10 mouse cellular contexts compared by ENCODE assay signal in genomic region chr2:79983222-79983632, GRCm38 (mm10).
DNase-seq lines count a peak whose midpoint lies in the region; ATAC-seq and TF ChIP-seq lines count a peak whose summit lies in the region.
"Had no signal": no experiment of that assay in that cellular context is flagged by ENCODE, and none has a peak within 500 bp of the region (broad histone marks: within the 10 kb centered on the region; RNA-seq: fewer than 3 reads in every experiment).

No protein-coding gene starts in this region.

- 73% methylated on average over 9 of the region's 9 CpGs for WGBS in forebrain, embryonic 13.5 days
- WGBS in forebrain, embryonic 12.5 days, result 82% methylated on average over 9 of the region's 9 CpGs
- 30% methylated on average over 9 of the region's 9 CpGs for WGBS in hindbrain, postnatal 0 days
- 54% methylated on average over 9 of the region's 9 CpGs for WGBS in stomach, embryonic 16.5 days
- 9% methylated on average over 9 of the region's 9 CpGs for WGBS in cerebellum, adult 2 months

- peak; percentile 80 for ATAC-seq in forebrain, embryonic 13.5 days
- ATAC-seq in forebrain, embryonic 12.5 days (ENCODE audit: low FRiP score), result no peak
- ATAC-seq in hindbrain, postnatal 0 days, result peak; percentile 73
- ATAC-seq in stomach, embryonic 16.5 days (ENCODE audit: insufficient read depth, low FRiP score), result no peak; the same call in 1 of the 2 replicates
- no peak for ATAC-seq in megakaryocyte-erythroid progenitor cell, adult 5-6 weeks (replicated peaks; ENCODE audit: low FRiP score, low TSS enrichment, poor library complexity, severe bottlenecking)

- no peak overlapping the region for H3K9ac ChIP-seq in forebrain, embryonic 13.5 days
- no peak overlapping the region for H3K9ac ChIP-seq in forebrain, embryonic 12.5 days
- H3K9ac ChIP-seq in hindbrain, postnatal 0 days (replicated peaks; ENCODE audit: low read length), result no peak overlapping the region
- H3K9ac ChIP-seq in stomach, embryonic 16.5 days (ENCODE audit: low read length), result no peak overlapping the region

- TF ChIP-seq CTCF in hindbrain, postnatal 0 days (IDR thresholded peaks at IDR 0.05; ENCODE audit: low read depth), result no peak
- no peak for TF ChIP-seq CTCF in cerebellum, adult 2 months (IDR thresholded peaks at IDR 0.05; ENCODE audit: borderline replicate concordance, insufficient read depth, low read depth, low read length)

- no peaks in the 10 kb centered on the region for H3K27me3 ChIP-seq in forebrain, embryonic 13.5 days
- H3K27me3 ChIP-seq in forebrain, embryonic 12.5 days, result no peaks in the 10 kb centered on the region
- H3K27me3 ChIP-seq in hindbrain, postnatal 0 days (ENCODE audit: insufficient read depth, low read length), result no peaks in the 10 kb centered on the region
- no peaks in the 10 kb centered on the region for H3K27me3 ChIP-seq in stomach, embryonic 16.5 days (ENCODE audit: control insufficient read depth, insufficient read depth, low read length)
- H3K27me3 ChIP-seq in cerebellum, adult 2 months (ENCODE audit: control insufficient read depth, insufficient read depth, low read length), result no peaks in the 10 kb centered on the region

- H3K4me3 ChIP-seq in forebrain, embryonic 13.5 days, result no peak overlapping the region
- H3K4me3 ChIP-seq in forebrain, embryonic 12.5 days (replicated peaks), result no peak overlapping the region
- H3K4me3 ChIP-seq in hindbrain, postnatal 0 days (ENCODE audit: low read length), result no peak overlapping the region
- H3K4me3 ChIP-seq in stomach, embryonic 16.5 days (replicated peaks; ENCODE audit: low read length), result no peak overlapping the region
- H3K4me3 ChIP-seq in cerebellum, adult 2 months (replicated peaks; ENCODE audit: insufficient read depth, low read depth, low read length), result no peak overlapping the region

- H3K4me2 ChIP-seq in forebrain, embryonic 13.5 days, result no peak overlapping the region
- no peak overlapping the region for H3K4me2 ChIP-seq in forebrain, embryonic 12.5 days
- H3K4me2 ChIP-seq in hindbrain, postnatal 0 days (ENCODE audit: low read depth, low read length), result peak overlapping the region; percentile 28; the same call in 1 of the 2 replicates
- peak overlapping the region; percentile 20; the same call in 1 of the 2 replicates for H3K4me2 ChIP-seq in stomach, embryonic 16.5 days (ENCODE audit: low read depth, low read length)

- no peaks in the 10 kb centered on the region for H3K9me3 ChIP-seq in forebrain, embryonic 13.5 days (replicated peaks)
- H3K9me3 ChIP-seq in forebrain, embryonic 12.5 days, result no peaks in the 10 kb centered on the region
- H3K9me3 ChIP-seq in hindbrain, postnatal 0 days (ENCODE audit: low read length), result no peaks in the 10 kb centered on the region
- H3K9me3 ChIP-seq in stomach, embryonic 16.5 days (replicated peaks; ENCODE audit: control insufficient read depth, low read length), result no peaks in the 10 kb centered on the region

- peak; percentile 14 for DNase-seq in retina, embryonic 14.5 days (ENCODE audit: low spot score)
- DNase-seq in retina, postnatal 1 day, result no peak
- peak; percentile 51 for DNase-seq in hindbrain, postnatal 0 days (ENCODE audit: low spot score)
- no peak for DNase-seq in cerebellum, adult 2 months
- DNase-seq: cerebellum, adult 9-11 months; right cerebral cortex, postnatal 14 days had no signal

- TF ChIP-seq POLR2A in cerebellum, adult 2 months (IDR thresholded peaks at IDR 0.05; ENCODE audit: borderline replicate concordance, insufficient read depth, low read length), result no peak

- no peak overlapping the region for H3K27ac ChIP-seq in forebrain, embryonic 13.5 days
- no peak overlapping the region for H3K27ac ChIP-seq in forebrain, embryonic 12.5 days
- no peak overlapping the region for H3K27ac ChIP-seq in hindbrain, postnatal 0 days
- no peak overlapping the region for H3K27ac ChIP-seq in stomach, embryonic 16.5 days (ENCODE audit: low read length)
- no peak overlapping the region for H3K27ac ChIP-seq in cerebellum, adult 2 months (ENCODE audit: insufficient read depth, low read length)

- no peaks in the 10 kb centered on the region for H3K36me3 ChIP-seq in forebrain, embryonic 13.5 days (ENCODE audit: poor library complexity, severe bottlenecking)
- no peaks in the 10 kb centered on the region for H3K36me3 ChIP-seq in forebrain, embryonic 12.5 days (replicated peaks)
- no peaks in the 10 kb centered on the region for H3K36me3 ChIP-seq in hindbrain, postnatal 0 days (ENCODE audit: insufficient read depth, low read length)
- no peaks in the 10 kb centered on the region for H3K36me3 ChIP-seq in stomach, embryonic 16.5 days (ENCODE audit: control insufficient read depth, insufficient read depth, low read length)

- H3K4me1 ChIP-seq in forebrain, embryonic 13.5 days, result no peaks in the 10 kb centered on the region
- H3K4me1 ChIP-seq in forebrain, embryonic 12.5 days, result no peaks in the 10 kb centered on the region
- no peaks in the 10 kb centered on the region for H3K4me1 ChIP-seq in hindbrain, postnatal 0 days (ENCODE audit: insufficient read depth, low read length)
- H3K4me1 ChIP-seq in stomach, embryonic 16.5 days (ENCODE audit: control insufficient read depth, insufficient read depth, low read length), result peaks cover 6% of the 10 kb centered on the region
- no peaks in the 10 kb centered on the region for H3K4me1 ChIP-seq in cerebellum, adult 2 months (ENCODE audit: control insufficient read depth, insufficient read depth, low read length)

Comparison
In these comparisons a context has a peak if more than half of its experiments do, and no peak if none do; other contexts are left out.
1. ATAC-seq: peak in forebrain, embryonic 13.5 days (single experiment) and hindbrain, postnatal 0 days (single experiment); none in forebrain, embryonic 12.5 days (single experiment), stomach, embryonic 16.5 days (single experiment) and megakaryocyte-erythroid progenitor cell, adult 5-6 weeks (single experiment).
2. DNase-seq: peak in retina, embryonic 14.5 days (single experiment) and hindbrain, postnatal 0 days (single experiment); none in retina, postnatal 1 day (single experiment) and cerebellum, adult 2 months (0 of 2).
3. H3K4me2 ChIP-seq: peak in hindbrain, postnatal 0 days (single experiment) and stomach, embryonic 16.5 days (single experiment); none in forebrain, embryonic 13.5 days (single experiment) and forebrain, embryonic 12.5 days (single experiment).